Mouse (Mus musculus): Measurements from ENCODE around the gene Wdr81. TPM values are rescaled to one million over a fixed set of nuclear protein-coding genes. Genes with fewer than 3 reads are reported as not detected.

Wdr81 gene
- polyA plus RNA-seq, 1 experiment from 2014 or later: 7.2 TPM

GRCm38 (mm10) chr11:75452812-75453557 lies 1.5 kb downstream of the Wdr81 start:
- H3K4me1 ChIP-seq (ENCODE audit: insufficient read depth, low read depth, low read length): peaks cover 11% of the 10 kb centered on the region; the same call in 1 of the 2 replicates
- no peaks in the 10 kb centered on the region for H3K9me3 ChIP-seq (ENCODE audit: low read length)

GRCm38 (mm10) chr11:75452081-75452480 lies 2.4 kb downstream of the Wdr81 start:
- Histone ChIP-seq H3K36me3 (ENCODE audit: insufficient read depth, low read length) (peaks cover 6% of the 10 kb centered on the region; the same call in 1 of the 2 replicates), H3K27me3 (replicated peaks; ENCODE audit: insufficient read depth, low read length) (no peaks in the 10 kb centered on the region), H3K4me3 (ENCODE audit: low read depth, low read length) (no peak overlapping the region), H3K4me2 (replicated peaks; ENCODE audit: low read depth, low read length) (no peak overlapping the region), H3K4me1 (ENCODE audit: insufficient read depth, low read depth, low read length) (peaks cover 11% of the 10 kb centered on the region; the same call in 1 of the 2 replicates), H3K9me3 (ENCODE audit: low read length) (no peaks in the 10 kb centered on the region), H3K27ac (ENCODE audit: low read length) (no peak overlapping the region), H3K9ac (replicated peaks; ENCODE audit: low read depth) (no peak overlapping the region)
- TF ChIP-seq CTCF (IDR thresholded peaks at IDR 0.05): no peak
- TF ChIP-seq EP300 (IDR thresholded peaks at IDR 0.05): no peak
- no peak for ATAC-seq
- no peak for DNase-seq (ENCODE audit: low spot score)
- WGBS: 90% methylated on average over 8 of the region's 8 CpGs

More at GRCm38 (mm10) chr11:75452812-75453557, 1.5 kb downstream of the Wdr81 start:
- Histone ChIP-seq H3K27me3 (replicated peaks; ENCODE audit: insufficient read depth, low read length) (no peaks in the 10 kb centered on the region), H3K36me3 (ENCODE audit: insufficient read depth, low read length) (peaks cover 5% of the 10 kb centered on the region; the same call in 1 of the 2 replicates), H3K27ac (ENCODE audit: low read length) (no peak overlapping the region), H3K4me2 (replicated peaks; ENCODE audit: low read depth, low read length) (peak overlapping the region; percentile 94), H3K9ac (replicated peaks; ENCODE audit: low read depth) (no peak overlapping the region), H3K4me3 (ENCODE audit: low read depth, low read length) (no peak overlapping the region)
- 93% methylated on average over 31 of the region's 31 CpGs for WGBS
- TF ChIP-seq CTCF (IDR thresholded peaks at IDR 0.05) (no peak), EP300 (IDR thresholded peaks at IDR 0.05) (no peak)
- DNase-seq (ENCODE audit: low spot score) (no peak), ATAC-seq (no peak)

- peaks cover 8% of the 10 kb centered on the region for H3K36me3 ChIP-seq (ENCODE audit: insufficient read depth, low read length)
- peak overlapping the region; percentile 32; the same call in 1 of the 2 replicates for H3K27ac ChIP-seq (ENCODE audit: low read length)
- H3K4me3 ChIP-seq (ENCODE audit: low read depth, low read length): no peak overlapping the region
- no peak overlapping the region for H3K9ac ChIP-seq (replicated peaks; ENCODE audit: low read depth)
- DNase-seq (ENCODE audit: low spot score) (no peak), ATAC-seq (no peak)
- no peak for TF ChIP-seq EP300 (IDR thresholded peaks at IDR 0.05)
- TF ChIP-seq CTCF (IDR thresholded peaks at IDR 0.05): no peak
- WGBS: 77% methylated on average over 15 of the region's 15 CpGs
- H3K4me1 ChIP-seq (ENCODE audit: insufficient read depth, low read depth, low read length): peaks cover 11% of the 10 kb centered on the region; the same call in 1 of the 2 replicates
- H3K9me3 ChIP-seq (ENCODE audit: low read length): no peaks in the 10 kb centered on the region
- no peaks in the 10 kb centered on the region for H3K27me3 ChIP-seq (replicated peaks; ENCODE audit: insufficient read depth, low read length)
- H3K4me2 ChIP-seq (replicated peaks; ENCODE audit: low read depth, low read length): 0 out of 2 replicates have a peak overlapping the region, but pooled peaks have one; percentile 27
Observed at GRCm38 (mm10) chr11:75450936-75451335, 3.6 kb downstream of the Wdr81 start.

- WGBS: 60% methylated on average over 8 of the region's 8 CpGs
- ATAC-seq (peak; percentile 53), DNase-seq (ENCODE audit: low spot score) (peak; percentile 73)
- Histone ChIP-seq H3K27me3 (replicated peaks; ENCODE audit: insufficient read depth, low read length) (no peaks in the 10 kb centered on the region), H3K9ac (replicated peaks; ENCODE audit: low read depth) (no peak overlapping the region), H3K9me3 (ENCODE audit: low read length) (no peaks in the 10 kb centered on the region), H3K4me2 (replicated peaks; ENCODE audit: low read depth, low read length) (0 out of 2 replicates have a peak overlapping the region, but pooled peaks have one; percentile 27), H3K36me3 (ENCODE audit: insufficient read depth, low read length) (peaks cover 13% of the 10 kb centered on the region), H3K27ac (ENCODE audit: low read length) (peak overlapping the region; percentile 3; the same call in 1 of the 2 replicates), H3K4me3 (ENCODE audit: low read depth, low read length) (no peak overlapping the region), H3K4me1 (ENCODE audit: insufficient read depth, low read depth, low read length) (peaks cover 11% of the 10 kb centered on the region; the same call in 1 of the 2 replicates)
- peak; percentile 68 for TF ChIP-seq EP300 (IDR thresholded peaks at IDR 0.05)
- TF ChIP-seq CTCF (IDR thresholded peaks at IDR 0.05): no peak
Observed at GRCm38 (mm10) chr11:75450304-75450908, 4.1 kb downstream of the Wdr81 start.

GRCm38 (mm10) chr11:75449695-75450094 lies 4.8 kb downstream of the Wdr81 start:
- H3K9ac ChIP-seq (replicated peaks; ENCODE audit: low read depth): no peak overlapping the region
- ATAC-seq (no peak), DNase-seq (ENCODE audit: low spot score) (no peak)
- H3K4me2 ChIP-seq (replicated peaks; ENCODE audit: low read depth, low read length): no peak overlapping the region
- H3K9me3 ChIP-seq (ENCODE audit: low read length): no peaks in the 10 kb centered on the region
- no peaks in the 10 kb centered on the region for H3K27me3 ChIP-seq (replicated peaks; ENCODE audit: insufficient read depth, low read length)
- TF ChIP-seq EP300 (IDR thresholded peaks at IDR 0.05) (no peak), CTCF (IDR thresholded peaks at IDR 0.05) (no peak)
- H3K4me1 ChIP-seq (ENCODE audit: insufficient read depth, low read depth, low read length): peaks cover 8% of the 10 kb centered on the region; the same call in 1 of the 2 replicates
- peaks cover 17% of the 10 kb centered on the region for H3K36me3 ChIP-seq (ENCODE audit: insufficient read depth, low read length)
- WGBS: 67% methylated on average over 7 of the region's 7 CpGs
- no peak overlapping the region for H3K4me3 ChIP-seq (ENCODE audit: low read depth, low read length)
- no peak overlapping the region for H3K27ac ChIP-seq (ENCODE audit: low read length)

- WGBS: 70% methylated on average over 3 of the region's 3 CpGs
- Histone ChIP-seq H3K4me1 (ENCODE audit: insufficient read depth, low read depth, low read length) (peaks cover 3% of the 10 kb centered on the region; the same call in 1 of the 2 replicates), H3K36me3 (ENCODE audit: insufficient read depth, low read length) (peaks cover 22% of the 10 kb centered on the region), H3K4me2 (replicated peaks; ENCODE audit: low read depth, low read length) (no peak overlapping the region), H3K9me3 (ENCODE audit: low read length) (no peaks in the 10 kb centered on the region), H3K27me3 (replicated peaks; ENCODE audit: insufficient read depth, low read length) (no peaks in the 10 kb centered on the region), H3K27ac (ENCODE audit: low read length) (no peak overlapping the region), H3K9ac (replicated peaks; ENCODE audit: low read depth) (no peak overlapping the region), H3K4me3 (ENCODE audit: low read depth, low read length) (no peak overlapping the region)
- ATAC-seq (no peak), DNase-seq (ENCODE audit: low spot score) (no peak)
- TF ChIP-seq EP300 (IDR thresholded peaks at IDR 0.05) (no peak), CTCF (IDR thresholded peaks at IDR 0.05) (no peak)
Observed at GRCm38 (mm10) chr11:75448575-75448974, 5.9 kb downstream of the Wdr81 start.
